Mouse (Mus musculus) adrenal gland, adult 18-20 months (tissue): ENCODE measurements around the gene Nr4a3. TPM values are rescaled to one million over a fixed set of nuclear protein-coding genes. Genes with fewer than 3 reads are reported as not detected.

ENCODE experiments used
- DNase-seq, 2 experiments: peaks; one replicate each; pipeline ENCODE4 v3.0.0; 2021 to 2022; ENCODE audit warnings: low spot score in 2 of 2
- total RNA-seq, 2 experiments: library from RNA; stranded (reverse); gene quantifications; 1 replicate in 1 of 2; 2 replicates in 1 of 2; pipeline ENCODE4 v1.2.3; 2021

The Nr4a3 gene
- total RNA-seq, 2 experiments from 2014 or later = 77.9 to 107 TPM

- no peak for DNase-seq
Measured at GRCm38 (mm10) chr4:48101981-48102380, 57.0 kb downstream of the Nr4a3 start.

GRCm38 (mm10) chr4:48105387-48105786 lies 60.4 kb downstream of the Nr4a3 start:
- DNase-seq = no peak

GRCm38 (mm10) chr4:48107086-48107485 lies 62.1 kb downstream of the Nr4a3 start:
- peak in 1 of 2 experiments; percentile 52 for DNase-seq

- no peak for DNase-seq
Measured at GRCm38 (mm10) chr4:48108591-48108990, 63.6 kb downstream of the Nr4a3 start.

- DNase-seq = no peak
Measured at GRCm38 (mm10) chr4:48110331-48110730, 65.4 kb downstream of the Nr4a3 start.

- DNase-seq = peak; percentile 49 to 51
Measured at GRCm38 (mm10) chr4:48116191-48116590, 71.2 kb downstream of the Nr4a3 start.

DNA sequence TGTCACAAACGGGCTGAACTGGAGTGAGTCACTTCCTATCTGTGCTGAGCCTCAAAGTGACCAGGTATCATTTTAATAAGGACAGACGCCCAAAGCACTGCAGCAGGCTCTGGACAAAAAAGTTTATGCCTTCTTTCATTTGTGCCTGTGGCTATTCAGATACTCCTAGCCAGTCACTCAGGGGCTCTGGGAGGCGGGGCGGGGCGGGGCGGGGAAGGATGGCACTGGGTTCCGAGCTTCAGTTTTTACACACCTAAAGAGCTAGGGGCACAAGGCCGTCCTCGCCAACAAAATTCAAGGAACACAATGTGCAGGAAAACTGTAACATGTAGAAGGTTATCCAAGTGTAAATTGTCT lies 79.4 kb downstream of the Nr4a3 start:
- no peak for DNase-seq

DNA sequence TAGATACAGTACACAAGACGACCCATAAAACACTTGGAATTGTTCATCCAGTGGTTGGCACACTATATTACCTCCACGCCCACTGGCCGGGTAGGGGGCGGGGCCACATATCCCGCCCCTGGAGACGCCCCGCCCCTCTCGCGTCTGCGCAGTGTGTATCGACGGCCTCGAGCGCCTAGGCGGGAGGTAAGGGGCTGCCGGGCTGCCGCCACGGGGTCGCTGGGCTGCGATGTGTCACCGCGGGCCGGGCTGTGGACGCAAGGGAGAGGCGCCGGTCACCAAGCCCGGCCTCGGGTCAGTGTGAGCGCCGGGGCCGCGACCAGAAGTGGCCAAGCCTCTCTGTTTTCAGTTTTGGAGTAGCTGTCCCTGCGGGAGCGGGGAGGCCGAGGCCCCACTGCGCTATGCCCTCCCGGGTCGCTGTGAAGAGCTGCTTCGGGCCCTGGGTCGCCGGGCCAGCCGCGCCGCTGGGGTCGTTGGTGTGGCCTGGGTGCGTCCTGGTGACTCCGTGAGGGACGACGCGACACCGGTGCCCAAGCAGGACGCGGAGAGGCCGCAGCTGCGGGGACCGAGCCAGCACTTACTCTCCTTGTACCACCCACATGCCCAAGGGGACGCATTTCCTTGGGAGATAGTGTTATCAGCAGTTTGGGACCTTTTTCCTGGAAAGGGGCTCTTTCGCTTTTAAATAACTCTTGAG lies 80.0 kb downstream of the Nr4a3 start, which contains the start of gene Stx17:
TSS of gene Stx17 (plus strand) at position 143 of the 697 bp plus-strand sequence.
- peak; percentile 85 to 88 for DNase-seq

DNA sequence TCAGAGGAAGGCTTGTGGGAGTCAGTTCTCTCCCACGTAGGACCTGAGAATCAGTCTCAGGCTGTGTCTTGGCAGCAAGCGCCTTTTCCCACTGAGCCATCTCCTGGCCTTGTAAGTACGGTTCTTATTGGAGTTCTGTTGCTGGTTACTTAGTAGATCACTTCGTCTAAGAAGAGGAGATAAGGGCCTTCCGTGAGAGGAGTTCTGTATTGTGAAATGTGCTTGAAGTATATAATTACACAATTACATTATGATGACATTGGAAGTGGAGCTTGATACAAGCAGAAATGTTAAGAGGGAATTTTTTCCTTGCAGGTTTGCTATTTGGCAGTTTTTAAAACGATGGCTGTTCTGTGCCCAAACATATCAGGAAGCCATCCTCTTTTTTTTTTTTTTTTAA lies 85.4 kb downstream of the Nr4a3 start:
- no peak for DNase-seq

DNA sequence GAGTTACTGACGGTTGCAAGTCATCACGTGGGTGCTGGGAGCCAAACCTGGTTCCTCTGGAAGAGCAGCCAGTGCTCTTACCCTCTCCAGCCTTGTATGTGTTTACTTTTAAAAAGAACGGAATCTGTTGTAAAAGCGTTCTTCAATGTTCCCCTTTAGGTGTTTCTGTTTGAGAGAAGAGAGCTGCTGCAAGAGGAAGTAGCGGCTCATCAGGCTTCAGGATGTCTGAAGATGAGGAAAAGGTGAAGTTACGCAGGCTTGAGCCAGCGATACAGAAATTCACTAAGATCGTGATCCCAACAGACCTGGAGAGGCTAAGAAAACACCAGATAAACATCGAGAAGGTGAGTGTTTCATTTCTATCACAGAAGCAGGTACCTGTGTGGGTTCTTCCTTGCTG lies 86.7 kb downstream of the Nr4a3 start:
- no peak for DNase-seq

- DNase-seq = no peak
Measured at GRCm38 (mm10) chr4:48132721-48133120, 87.8 kb downstream of the Nr4a3 start.

Other genes with a start within 250 kb of the Nr4a3 start
- 10 to 100 TPM; 37.4 to 57.0 TPM for gene Stx17, start 79.8 kb downstream of the Nr4a3 start, total RNA-seq
- gene Erp44, start 234.4 kb downstream of the Nr4a3 start, total RNA-seq = 10 to 100 TPM; 52.4 to 65.1 TPM
- 10 to 100 TPM; 10.6 to 11.5 TPM for gene Invs, start 234.6 kb downstream of the Nr4a3 start, total RNA-seq